Comparison of ENCODE assay signal across 11 mouse cellular contexts in the genomic region with DNA sequence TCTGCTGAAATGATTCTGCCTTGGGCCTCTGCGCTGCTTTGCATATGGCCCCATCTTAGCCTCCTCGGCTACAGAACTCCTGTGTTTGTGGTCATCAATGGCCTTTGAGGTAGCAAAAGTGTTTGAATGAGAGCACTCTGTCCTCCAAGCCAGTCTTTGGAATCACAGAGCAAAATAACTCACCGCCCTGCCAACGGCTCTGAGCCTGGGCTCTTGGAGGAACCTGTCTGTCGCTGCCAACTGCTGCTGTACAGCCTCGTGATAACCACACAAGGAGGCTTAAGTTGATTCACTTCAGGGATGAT. TPM values are rescaled to one million over a fixed set of nuclear protein-coding genes. Genes with fewer than 3 reads are reported as not detected.
DNase-seq lines count a peak whose midpoint lies in the region; ATAC-seq and TF ChIP-seq lines count a peak whose summit lies in the region.
"Had no signal": no experiment of that assay in that cellular context is flagged by ENCODE, and none has a peak within 500 bp of the region (broad histone marks: within the 10 kb centered on the region; RNA-seq: fewer than 3 reads in every experiment).

No protein-coding gene starts in this region.

- peak overlapping the region; percentile 37; the same call in 1 of the 2 replicates for H3K27ac ChIP-seq in neural tube, embryonic 15.5 days (replicated peaks)
- peak overlapping the region; percentile 64 for H3K27ac ChIP-seq in heart, embryonic 15.5 days
- H3K27ac ChIP-seq in small intestine, adult 2 months (ENCODE audit: insufficient read depth, low read depth, low read length) = peak overlapping the region; percentile 53; the same call in 1 of the 2 replicates

- H3K27me3 ChIP-seq in neural tube, embryonic 15.5 days (replicated peaks) = peaks cover 11% of the 10 kb centered on the region; the same call in 1 of the 2 replicates
- H3K27me3 ChIP-seq in heart, embryonic 15.5 days = no peaks in the 10 kb centered on the region
- H3K27me3 ChIP-seq in small intestine, adult 2 months (ENCODE audit: control insufficient read depth, insufficient read depth, low read length) = no peaks in the 10 kb centered on the region

- no peak for TF ChIP-seq POLR2A in small intestine, adult 2 months (IDR thresholded peaks at IDR 0.05; ENCODE audit: low read depth, low read length)

- no peaks in the 10 kb centered on the region; the same call in 1 of the 2 replicates for H3K4me1 ChIP-seq in neural tube, embryonic 15.5 days
- peaks cover 70% of the 10 kb centered on the region for H3K4me1 ChIP-seq in heart, embryonic 15.5 days (replicated peaks)
- peaks cover 29% of the 10 kb centered on the region for H3K4me1 ChIP-seq in small intestine, adult 2 months (ENCODE audit: control insufficient read depth, insufficient read depth, insufficient read length, low read length)

- ATAC-seq in neural tube, embryonic 15.5 days (ENCODE audit: low FRiP score) = peak; percentile 41; the same call in 1 of the 2 replicates
- no peak for ATAC-seq in heart, embryonic 15.5 days (replicated peaks; ENCODE audit: insufficient number of reproducible peaks, insufficient read depth, low FRiP score, low read depth)
- ATAC-seq: forebrain, embryonic 14.5 days had no signal

- no peak overlapping the region for H3K9ac ChIP-seq in neural tube, embryonic 15.5 days (replicated peaks)
- no peak overlapping the region for H3K9ac ChIP-seq in heart, embryonic 15.5 days

- H3K4me2 ChIP-seq in neural tube, embryonic 15.5 days = no peak overlapping the region
- no peak overlapping the region for H3K4me2 ChIP-seq in heart, embryonic 15.5 days

- H3K36me3 ChIP-seq in neural tube, embryonic 15.5 days = no peaks in the 10 kb centered on the region
- no peaks in the 10 kb centered on the region for H3K36me3 ChIP-seq in heart, embryonic 15.5 days
- H3K36me3 ChIP-seq in small intestine, adult 2 months (ENCODE audit: control insufficient read depth, insufficient read depth, low read length) = peaks cover 5% of the 10 kb centered on the region; the same call in 1 of the 2 replicates

- TF ChIP-seq CTCF in small intestine, adult 2 months (IDR thresholded peaks at IDR 0.05; ENCODE audit: extremely low read depth, insufficient read length, insufficient replicate concordance, low read depth, low read length) = no peak

- 62% methylated on average over 6 of the region's 6 CpGs for WGBS in neural tube, embryonic 15.5 days
- WGBS in heart, embryonic 15.5 days = 45% methylated on average over 6 of the region's 6 CpGs
- 47% methylated on average over 6 of the region's 6 CpGs for WGBS in small intestine, adult 2 months

- DNase-seq in heart, adult 8-10 months (ENCODE audit: low spot score) = peak; percentile 42
- no peak for DNase-seq in heart, adult 9 months (ENCODE audit: low spot score in 2 of 2)
- DNase-seq in neural tube, embryonic 10.5 days (ENCODE audit: extremely low spot score, low spot score) = no peak
- no peak for DNase-seq in MN1 (ENCODE audit: low spot score)
- DNase-seq in thymus, postnatal 4 days = no peak
- DNase-seq: adrenal gland, adult 8-10 months; liver had no signal

- no peak overlapping the region for H3K4me3 ChIP-seq in neural tube, embryonic 15.5 days (replicated peaks)
- no peak overlapping the region for H3K4me3 ChIP-seq in heart, embryonic 15.5 days
- no peak overlapping the region for H3K4me3 ChIP-seq in small intestine, adult 2 months (ENCODE audit: low read depth, low read length)

- no peaks in the 10 kb centered on the region for H3K9me3 ChIP-seq in neural tube, embryonic 15.5 days (replicated peaks)
- no peaks in the 10 kb centered on the region for H3K9me3 ChIP-seq in heart, embryonic 15.5 days (replicated peaks)

RNA-seq across cellular contexts. Expression of a gene that starts 7.8 kb away (rescaled TPM):
- total RNA-seq in heart, adult 8-10 months (2022) = 10 to 100 TPM; 11.5 to 15.5 (median 13.7) TPM
- 24.1 and 31.0 TPM in 2 replicates for polyA plus RNA-seq in neural tube, embryonic 15.5 days (2015; fragmentation: Nextera tagmentation; extraction: Ambion mirVana)
- polyA plus RNA-seq in heart, embryonic 15.5 days (2015; fragmentation: Nextera tagmentation; extraction: Ambion mirVana) = 6.6 and 9.7 TPM in 2 replicates
- polyA plus RNA-seq in small intestine, adult 2 months (2012; rRNA removed) = 30.3 and 40.9 TPM in 2 replicates

RNA-seq across cellular contexts. Expression of a gene that starts 50.7 kb away (rescaled TPM):
- total RNA-seq in heart, adult 8-10 months (2022) = 1 to 10 TPM in 3 of 4 experiments, under 1 TPM in 1; 0.60 to 3.8 (median 2.0) TPM
- polyA plus RNA-seq in neural tube, embryonic 15.5 days (2015; fragmentation: Nextera tagmentation; extraction: Ambion mirVana) = 5.0 and 6.6 TPM in 2 replicates
- 4.8 and 5.6 TPM in 2 replicates for polyA plus RNA-seq in heart, embryonic 15.5 days (2015; fragmentation: Nextera tagmentation; extraction: Ambion mirVana)
- polyA plus RNA-seq in small intestine, adult 2 months (2012; rRNA removed) = 0.53 and 1.9 TPM in 2 replicates

RNA-seq across cellular contexts. Expression of a gene that starts 50.9 kb away (rescaled TPM):
- 10 to 100 TPM; 13.7 to 24.0 (median 16.5) TPM for total RNA-seq in heart, adult 8-10 months (2022)
- polyA plus RNA-seq in neural tube, embryonic 15.5 days (2015; fragmentation: Nextera tagmentation; extraction: Ambion mirVana) = 48.8 and 50.4 TPM in 2 replicates
- polyA plus RNA-seq in heart, embryonic 15.5 days (2015; fragmentation: Nextera tagmentation; extraction: Ambion mirVana) = 49.9 and 56.0 TPM in 2 replicates
- polyA plus RNA-seq in small intestine, adult 2 months (2012; rRNA removed) = 35.9 and 55.6 TPM in 2 replicates

RNA-seq across cellular contexts. Expression of a gene that starts 54.0 kb away (rescaled TPM):
- total RNA-seq in heart, adult 8-10 months (2022) = under 1 TPM in 1 of 4 experiments, not detected in 3; 0.92 TPM
- polyA plus RNA-seq in neural tube, embryonic 15.5 days (2015; fragmentation: Nextera tagmentation; extraction: Ambion mirVana) = 4.3 and 5.9 TPM in 2 replicates
- 0.91 and 2.7 TPM in 2 replicates for polyA plus RNA-seq in heart, embryonic 15.5 days (2015; fragmentation: Nextera tagmentation; extraction: Ambion mirVana)
- 0.44 TPM in 1 of 2 replicates, not detected in the other for polyA plus RNA-seq in small intestine, adult 2 months (2012; rRNA removed)
